Mouse (Mus musculus): ENCODE results near the gene Slc13a5. TPM values are rescaled to one million over a fixed set of nuclear protein-coding genes. Genes with fewer than 3 reads are reported as not detected.

The Slc13a5 gene
- polyA plus RNA-seq (2012; rRNA removed), result 0.01 TPM in 1 of 2 replicates, not detected in the other

DNA sequence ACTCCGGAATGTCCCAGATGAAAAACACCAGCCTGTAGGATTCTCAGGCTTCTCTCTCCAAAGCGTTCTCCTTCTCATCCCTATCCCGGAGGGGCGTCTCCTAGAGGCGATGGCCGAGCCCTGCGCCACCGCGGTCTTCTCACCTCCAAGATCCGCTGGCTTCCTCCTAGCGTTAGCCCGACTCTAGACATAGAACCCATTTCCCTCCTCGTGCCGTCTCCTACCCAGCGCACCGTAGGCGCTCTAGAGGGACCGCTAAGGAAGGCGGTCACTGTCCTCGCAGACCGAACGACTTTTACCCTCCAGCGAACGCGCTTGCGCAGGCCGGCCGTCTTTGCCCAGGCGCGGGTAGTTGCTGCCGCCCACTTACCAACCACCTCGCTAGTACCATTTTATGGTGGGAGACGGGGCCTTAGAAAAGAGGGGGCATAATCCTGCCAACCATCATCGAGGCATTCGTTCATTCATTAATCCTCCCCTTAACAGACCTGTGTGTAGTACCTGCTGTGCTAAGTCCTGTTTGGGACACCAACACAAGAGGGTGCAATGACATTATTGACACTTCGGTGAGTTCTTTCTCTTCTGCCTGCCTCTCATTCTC is at the start of gene Slc13a5:
TSS of gene Slc13a5 (minus strand) at position 263 of the 601 bp plus-strand sequence.

DNA sequence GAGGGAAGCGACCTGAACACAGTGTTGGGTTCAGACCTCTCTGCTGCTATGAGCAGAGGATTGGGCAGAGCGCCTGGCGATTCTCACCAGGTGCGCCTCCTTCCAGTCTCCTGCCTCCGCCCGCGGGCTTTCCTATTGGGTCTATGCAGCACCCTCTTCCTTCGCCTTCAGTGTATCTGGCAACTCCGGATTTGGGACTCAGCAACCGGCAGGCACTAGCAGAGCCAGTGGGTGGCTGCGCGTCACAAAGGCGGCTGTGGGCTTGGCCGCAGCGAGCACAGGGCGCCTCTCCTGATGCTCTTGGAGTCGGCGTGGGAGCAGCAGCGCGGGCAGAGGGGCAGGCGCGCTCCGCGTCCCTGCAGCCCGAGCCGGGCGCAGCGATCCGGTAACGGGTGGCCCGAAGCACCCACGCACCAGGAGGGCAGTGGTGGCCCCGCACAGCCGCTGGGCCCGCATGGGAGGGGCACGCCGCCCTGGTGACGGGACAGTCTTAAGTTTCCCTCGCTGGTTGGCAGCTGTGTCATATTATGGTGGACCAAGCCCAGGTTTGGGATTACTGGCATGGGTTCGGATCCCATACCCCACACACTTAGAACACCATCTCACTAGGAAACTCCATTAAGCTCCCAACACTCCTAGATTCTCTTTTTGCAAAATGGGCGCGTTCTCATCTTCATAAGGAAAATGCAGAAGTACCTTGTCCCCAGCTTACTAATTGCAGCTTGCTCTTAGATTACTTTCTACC is 47.3 kb upstream of the Slc13a5 start, which contains the start of gene Fbxo39:
TSS of gene Fbxo39 (plus strand) at position 294 of the 745 bp plus-strand sequence.

DNA sequence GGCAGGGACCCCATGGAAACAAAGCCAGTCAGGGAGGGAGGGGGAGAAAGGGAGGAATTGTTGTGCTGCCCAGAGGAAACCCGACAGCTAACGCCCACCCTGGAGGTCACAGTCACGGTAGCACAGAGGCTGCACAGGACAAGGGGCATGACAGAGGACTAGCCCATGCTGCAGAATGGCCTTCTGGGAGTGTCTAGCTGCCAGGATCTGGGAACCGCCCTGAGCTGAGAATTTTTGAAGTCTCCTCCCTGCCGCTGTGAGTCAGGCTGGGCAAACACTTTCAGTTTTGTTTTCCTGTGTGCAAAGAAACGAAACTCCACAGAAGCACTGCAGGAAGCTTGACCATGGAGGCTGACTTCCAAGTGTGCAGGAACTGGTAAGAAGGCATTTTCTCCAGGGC is 34.3 kb upstream of the Slc13a5 start, which contains the start of gene Xaf1:
TSS of gene Xaf1 (plus strand) at position 296 of the 400 bp plus-strand sequence.

DNA sequence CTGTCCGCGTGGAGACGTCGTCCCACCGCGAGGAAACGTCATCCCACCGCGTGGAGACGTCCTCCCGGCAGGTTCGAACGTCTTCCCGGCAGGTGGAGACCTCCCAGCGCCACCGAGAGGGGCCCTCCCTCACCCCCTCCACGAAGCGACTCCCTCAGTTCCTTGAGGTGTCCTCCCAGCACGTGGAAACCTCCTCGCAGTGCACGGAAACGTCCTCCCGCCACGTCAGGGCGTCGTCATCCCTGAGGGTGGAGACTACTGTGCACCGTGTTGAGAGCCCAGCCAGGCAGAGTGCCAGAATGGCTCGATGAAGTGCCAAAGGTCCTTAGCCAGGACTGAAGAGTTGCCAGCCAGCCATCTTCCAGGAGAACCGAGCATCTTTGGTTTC is 51.6 kb downstream of the Slc13a5 start, which contains the start of gene Med31:
TSS of gene Med31 (minus strand) at position 183 of the 388 bp plus-strand sequence.

DNA sequence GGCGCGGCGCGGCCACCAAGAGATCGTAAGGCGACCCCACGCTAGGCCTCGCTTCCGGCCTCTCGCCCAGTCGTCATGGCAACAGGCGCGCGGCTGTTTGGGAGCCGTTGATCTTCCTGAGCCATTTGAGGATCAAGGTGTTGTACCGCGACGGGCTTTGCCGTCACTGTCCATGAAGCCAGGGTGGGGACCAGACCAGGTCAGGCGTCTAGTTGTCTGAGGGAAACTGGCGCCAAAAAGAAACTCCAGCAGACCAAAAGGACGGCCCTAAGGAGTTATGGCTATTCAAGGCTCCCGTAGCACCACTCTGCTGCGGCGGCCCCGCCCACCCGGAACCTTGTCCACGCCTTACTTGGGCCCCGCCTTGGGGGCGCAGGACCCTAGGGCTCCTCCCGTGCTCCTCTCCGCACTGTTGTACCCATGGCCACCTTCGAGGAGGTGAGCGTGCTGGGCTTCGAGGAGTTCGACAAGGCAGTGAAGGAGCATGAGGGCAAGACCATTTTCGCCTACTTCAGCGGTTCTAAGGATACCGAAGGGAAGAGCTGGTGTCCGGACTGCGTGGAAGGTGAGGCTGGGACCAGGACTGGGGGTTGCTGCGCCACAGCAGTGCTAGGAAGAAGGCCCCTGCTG is 59.7 kb downstream of the Slc13a5 start, which contains the start of the genes 4933427D14Rik and Txndc17:
TSS of gene 4933427D14Rik (minus strand) at position 256 of the 630 bp plus-strand sequence.
TSS of gene Txndc17 (plus strand) at position 344 of the 630 bp plus-strand sequence.

DNA sequence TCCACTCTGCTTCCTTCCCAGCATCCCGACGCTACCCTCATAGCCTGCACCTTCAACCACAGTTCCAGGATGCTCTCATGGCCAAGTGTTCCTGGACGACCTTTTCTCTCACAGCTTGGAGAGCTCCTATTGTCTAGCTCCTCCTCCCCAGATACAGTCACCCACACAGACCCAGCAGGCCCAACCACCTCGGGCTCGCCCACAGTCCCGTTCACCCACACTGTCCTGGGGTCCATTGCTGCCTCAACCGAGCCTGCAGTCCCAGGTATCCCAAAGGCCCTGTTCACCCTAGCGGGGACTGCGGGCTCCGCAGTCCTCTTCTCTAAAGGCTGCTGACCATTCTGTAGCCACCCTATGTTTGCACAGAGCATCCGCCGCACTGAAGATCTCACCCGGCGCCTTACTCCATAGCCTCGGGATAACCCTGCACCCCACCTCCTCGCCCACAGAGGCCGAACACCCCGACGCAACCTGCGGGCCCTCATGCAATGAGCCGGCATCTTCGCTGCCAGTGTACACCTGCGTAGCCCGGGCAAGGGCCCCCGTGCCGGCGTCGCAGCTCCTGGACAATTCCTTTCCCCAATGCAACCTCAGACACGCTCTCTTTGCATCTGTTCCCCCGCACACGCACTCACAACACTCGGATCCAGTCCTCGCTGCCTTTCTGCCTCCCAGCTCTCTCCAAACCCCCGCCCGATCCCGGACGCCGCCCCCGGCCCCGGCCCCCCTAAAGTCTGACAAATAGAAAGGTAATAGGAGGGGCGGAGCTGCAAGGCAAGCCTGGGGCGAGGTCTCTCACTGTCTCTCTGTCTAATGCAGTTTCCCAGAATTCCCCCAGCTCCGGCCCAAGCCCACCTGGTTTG is 60.5 kb downstream of the Slc13a5 start, which contains the start of gene Gm43951:
TSS of gene Gm43951 (minus strand) at position 500 of the 863 bp plus-strand sequence.

Other genes starting within 250 kb of the Slc13a5 start
- gene Aipl1, start 229.7 kb downstream of the Slc13a5 start, polyA plus RNA-seq (2012; rRNA removed), result 0.03 and 0.06 TPM in 2 replicates
- gene Pimreg, start 225.2 kb downstream of the Slc13a5 start, polyA plus RNA-seq (2012; rRNA removed), result 6.7 and 7.2 TPM in 2 replicates
- 0.02 and 0.03 TPM in 2 replicates for gene Pitpnm3, start 131.4 kb downstream of the Slc13a5 start, polyA plus RNA-seq (2012; rRNA removed)
- 0.05 and 0.08 TPM in 2 replicates for gene Gm43951, start 60.4 kb downstream of the Slc13a5 start, polyA plus RNA-seq (2012; rRNA removed)
- 2.0 and 2.1 TPM in 2 replicates for gene 4933427D14Rik, start 59.8 kb downstream of the Slc13a5 start, polyA plus RNA-seq (2012; rRNA removed)
- gene Txndc17, start 59.7 kb downstream of the Slc13a5 start, polyA plus RNA-seq (2012; rRNA removed), result 52.2 and 52.7 TPM in 2 replicates
- 9.4 and 9.8 TPM in 2 replicates for gene Med31, start 51.6 kb downstream of the Slc13a5 start, polyA plus RNA-seq (2012; rRNA removed)
- gene Xaf1, start 34.4 kb upstream of the Slc13a5 start, polyA plus RNA-seq (2012; rRNA removed), result 13.2 and 16.7 TPM in 2 replicates
- gene Fbxo39, start 47.2 kb upstream of the Slc13a5 start, polyA plus RNA-seq (2012; rRNA removed), result 0.02 and 0.05 TPM in 2 replicates
- 0.03 and 0.08 TPM in 2 replicates for gene Tekt1, start 95.2 kb upstream of the Slc13a5 start, polyA plus RNA-seq (2012; rRNA removed)
- gene Smtnl2, start 144.5 kb upstream of the Slc13a5 start, polyA plus RNA-seq (2012; rRNA removed), result 1.7 and 1.8 TPM in 2 replicates
- 1.2 and 1.5 TPM in 2 replicates for gene Ggt6, start 168.3 kb upstream of the Slc13a5 start, polyA plus RNA-seq (2012; rRNA removed)
- gene Mybbp1a, start 174.1 kb upstream of the Slc13a5 start, polyA plus RNA-seq (2012; rRNA removed), result 29.7 and 33.8 TPM in 2 replicates
- 8.8 and 9.3 TPM in 2 replicates for gene Spns2, start 222.7 kb upstream of the Slc13a5 start, polyA plus RNA-seq (2012; rRNA removed)